Mouse (Mus musculus): ENCODE measurements at regions not wholly inside any gene's neighbourhood (a gene's known extent, or its start where the extent isn't known, plus 50 kb on each side); places are given as distances from the start of the nearest gene placed in this dataset.

DNA sequence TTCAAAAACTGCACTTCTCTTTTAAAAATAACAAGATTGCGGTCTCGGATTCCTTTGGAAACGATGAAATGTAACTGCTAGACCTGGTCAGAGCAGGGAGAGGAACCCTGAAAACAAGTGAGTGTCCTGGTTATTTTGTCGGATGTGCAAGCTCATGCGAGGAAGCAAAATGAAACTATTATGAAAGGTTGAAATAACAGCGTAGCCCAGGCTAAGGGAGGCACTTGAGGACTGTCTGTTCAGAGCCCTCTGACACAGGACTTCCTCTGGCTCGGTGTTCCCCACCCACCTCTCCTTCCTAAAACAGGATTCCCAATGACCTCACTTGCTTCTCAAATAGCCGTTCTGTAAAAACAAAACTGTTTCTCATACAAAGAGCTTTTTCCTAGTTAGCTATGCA lies 51.3 kb upstream of the S1pr1 start:
- H3K4me3 ChIP-seq (ENCODE audit: insufficient read depth, poor library complexity, severe bottlenecking): no peak overlapping the region
- H3ac ChIP-seq (ENCODE audit: control insufficient read depth, insufficient read length, low read depth): no peak overlapping the region
- no peaks in the 10 kb centered on the region for H3K79me2 ChIP-seq (ENCODE audit: control insufficient read depth, insufficient read depth)
- TF ChIP-seq MYOG (IDR thresholded peaks at IDR 0.05; ENCODE audit: control insufficient read depth, extremely low read depth, insufficient read length) (no peak), FOSL1 (IDR thresholded peaks at IDR 0.05; ENCODE audit: insufficient read depth, low read length, poor library complexity, severe bottlenecking) (no peak)
- H3K27me3 ChIP-seq (ENCODE audit: control insufficient read depth, insufficient read depth, insufficient read length): no peaks in the 10 kb centered on the region
- no peaks in the 10 kb centered on the region for H3K79me3 ChIP-seq (ENCODE audit: low read depth)
- no peaks in the 10 kb centered on the region for H3K36me3 ChIP-seq (ENCODE audit: control insufficient read depth, insufficient read depth)

GRCm38 (mm10) chr3:115768290-115768689 lies 53.4 kb upstream of the S1pr1 start:
- Histone ChIP-seq H3K27me3 (ENCODE audit: control insufficient read depth, insufficient read depth, insufficient read length) (no peaks in the 10 kb centered on the region), H3K79me3 (ENCODE audit: low read depth) (no peaks in the 10 kb centered on the region), H3ac (ENCODE audit: control insufficient read depth, insufficient read length, low read depth) (no peak overlapping the region), H3K36me3 (ENCODE audit: control insufficient read depth, insufficient read depth) (no peaks in the 10 kb centered on the region), H3K4me3 (ENCODE audit: insufficient read depth, poor library complexity, severe bottlenecking) (no peak overlapping the region), H3K79me2 (ENCODE audit: control insufficient read depth, insufficient read depth) (no peaks in the 10 kb centered on the region)
- no peak for TF ChIP-seq MAX (IDR thresholded peaks at IDR 0.05)
- no peak for TF ChIP-seq CTCF (IDR thresholded peaks at IDR 0.05; ENCODE audit: control insufficient read depth, insufficient read depth, insufficient read length)
- no peak for TF ChIP-seq MYOG (IDR thresholded peaks at IDR 0.05; ENCODE audit: control insufficient read depth, extremely low read depth, insufficient read length)
- no peak for TF ChIP-seq FOSL1 (IDR thresholded peaks at IDR 0.05; ENCODE audit: insufficient read depth, low read length, poor library complexity, severe bottlenecking)
- TF ChIP-seq USF1 (IDR thresholded peaks at IDR 0.05; ENCODE audit: low read depth): no peak
- no peak for TF ChIP-seq MYOD1 (IDR thresholded peaks at IDR 0.05; ENCODE audit: control insufficient read depth, insufficient read length, low read depth)

DNA sequence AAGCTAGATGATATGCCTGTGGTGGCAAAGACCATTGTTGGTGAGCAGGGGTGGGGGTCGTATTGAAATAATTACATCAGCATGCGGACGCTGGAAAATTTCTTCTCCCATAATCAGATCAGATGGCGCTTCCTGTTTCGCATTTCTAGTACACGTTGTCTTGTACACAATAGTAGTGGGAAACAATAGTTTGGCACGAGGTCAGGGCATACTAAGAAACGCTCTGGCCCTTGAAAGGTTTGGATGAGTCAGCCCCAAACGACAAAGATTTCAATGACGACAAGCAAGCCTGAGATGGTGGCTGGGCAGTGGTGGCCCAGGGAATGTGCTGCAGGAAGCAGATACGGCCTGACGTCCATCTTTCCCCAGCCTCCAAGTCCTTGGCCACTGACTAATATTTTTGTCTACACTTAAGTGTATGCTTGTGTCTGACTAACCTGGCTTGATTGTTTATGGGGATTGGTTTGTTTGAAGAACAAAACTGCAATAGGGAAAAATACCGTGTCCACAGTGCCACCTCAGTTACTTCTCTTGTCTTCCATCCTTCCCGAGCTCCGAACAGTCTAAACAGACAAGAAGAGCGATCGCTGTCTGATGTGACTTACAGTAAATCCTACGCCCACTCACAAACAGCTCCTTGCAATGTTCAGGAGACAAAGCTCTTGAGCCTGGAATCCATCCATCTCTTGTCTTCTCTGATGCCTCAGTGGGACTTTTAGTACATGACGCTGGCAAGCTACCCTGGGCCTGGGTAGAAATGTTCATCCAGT lies 54.1 kb upstream of the S1pr1 start:
- H3K79me2 ChIP-seq (ENCODE audit: control insufficient read depth, insufficient read depth): no peaks in the 10 kb centered on the region
- H3K36me3 ChIP-seq (ENCODE audit: control insufficient read depth, insufficient read depth): no peaks in the 10 kb centered on the region
- H3K4me3 ChIP-seq (ENCODE audit: insufficient read depth, poor library complexity, severe bottlenecking): no peak overlapping the region
- no peak overlapping the region for H3ac ChIP-seq (ENCODE audit: control insufficient read depth, insufficient read length, low read depth)
- no peaks in the 10 kb centered on the region for H3K79me3 ChIP-seq (ENCODE audit: low read depth)
- TF ChIP-seq CEBPB (IDR thresholded peaks at IDR 0.05; ENCODE audit: low read depth): no peak
- no peak for TF ChIP-seq CTCF (IDR thresholded peaks at IDR 0.05; ENCODE audit: control insufficient read depth, insufficient read depth, insufficient read length)
- TF ChIP-seq MYOG (IDR thresholded peaks at IDR 0.05; ENCODE audit: control insufficient read depth, extremely low read depth, insufficient read length): no peak
- no peak for TF ChIP-seq USF1 (IDR thresholded peaks at IDR 0.05; ENCODE audit: low read depth)
- no peak for TF ChIP-seq FOSL1 (IDR thresholded peaks at IDR 0.05; ENCODE audit: insufficient read depth, low read length, poor library complexity, severe bottlenecking)
- TF ChIP-seq MYOD1 (IDR thresholded peaks at IDR 0.05; ENCODE audit: control insufficient read depth, insufficient read length, low read depth): no peak
- no peak for TF ChIP-seq MAX (IDR thresholded peaks at IDR 0.05)
- H3K27me3 ChIP-seq (ENCODE audit: control insufficient read depth, insufficient read depth, insufficient read length): no peaks in the 10 kb centered on the region

DNA sequence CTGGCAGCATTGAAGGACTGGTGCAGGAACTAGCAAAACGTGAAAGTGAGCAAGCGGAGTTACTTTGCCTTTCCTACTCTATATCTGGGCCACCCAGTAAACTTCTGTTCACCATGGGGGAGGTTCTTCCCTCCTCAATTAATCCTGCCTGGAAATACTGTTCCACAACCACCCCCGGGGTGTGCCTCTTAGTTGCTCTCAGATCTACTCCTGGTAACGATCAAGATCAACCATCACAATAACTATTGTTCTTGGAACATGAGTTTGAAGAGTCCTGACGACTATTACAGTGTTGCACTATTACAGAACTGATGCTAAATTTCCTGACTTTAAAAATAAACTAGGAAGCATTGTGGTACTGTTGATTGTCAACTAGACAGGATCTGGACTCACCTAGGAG lies 57.8 kb upstream of the S1pr1 start:
- Histone ChIP-seq H3K27me3 (ENCODE audit: control insufficient read depth, insufficient read depth, insufficient read length) (no peaks in the 10 kb centered on the region), H3K79me2 (ENCODE audit: control insufficient read depth, insufficient read depth) (no peaks in the 10 kb centered on the region), H3K79me3 (ENCODE audit: low read depth) (no peaks in the 10 kb centered on the region), H3K4me3 (ENCODE audit: insufficient read depth, poor library complexity, severe bottlenecking) (no peak overlapping the region), H3ac (ENCODE audit: control insufficient read depth, insufficient read length, low read depth) (no peak overlapping the region), H3K36me3 (ENCODE audit: control insufficient read depth, insufficient read depth) (no peaks in the 10 kb centered on the region)
- TF ChIP-seq CEBPB (IDR thresholded peaks at IDR 0.05; ENCODE audit: low read depth): no peak
- no peak for TF ChIP-seq CTCF (IDR thresholded peaks at IDR 0.05; ENCODE audit: control insufficient read depth, insufficient read depth, insufficient read length)
- no peak for TF ChIP-seq MYOG (IDR thresholded peaks at IDR 0.05; ENCODE audit: control insufficient read depth, extremely low read depth, insufficient read length)
- TF ChIP-seq MYOD1 (IDR thresholded peaks at IDR 0.05; ENCODE audit: control insufficient read depth, insufficient read length, low read depth): no peak
- no peak for TF ChIP-seq MAX (IDR thresholded peaks at IDR 0.05)
- TF ChIP-seq USF1 (IDR thresholded peaks at IDR 0.05; ENCODE audit: low read depth): no peak
- TF ChIP-seq FOSL1 (IDR thresholded peaks at IDR 0.05; ENCODE audit: insufficient read depth, low read length, poor library complexity, severe bottlenecking): no peak

- no peak for TF ChIP-seq MYOG (IDR thresholded peaks at IDR 0.05; ENCODE audit: control insufficient read depth, extremely low read depth, insufficient read length)
- Histone ChIP-seq H3K4me3 (ENCODE audit: insufficient read depth, poor library complexity, severe bottlenecking) (no peak overlapping the region), H3K27me3 (ENCODE audit: control insufficient read depth, insufficient read depth, insufficient read length) (no peaks in the 10 kb centered on the region), H3ac (ENCODE audit: control insufficient read depth, insufficient read length, low read depth) (no peak overlapping the region), H3K79me3 (ENCODE audit: low read depth) (no peaks in the 10 kb centered on the region), H3K36me3 (ENCODE audit: control insufficient read depth, insufficient read depth) (no peaks in the 10 kb centered on the region), H3K79me2 (ENCODE audit: control insufficient read depth, insufficient read depth) (no peaks in the 10 kb centered on the region)
Measured at GRCm38 (mm10) chr3:115774321-115774720, 59.4 kb upstream of the S1pr1 start.

- no peaks in the 10 kb centered on the region for H3K79me3 ChIP-seq (ENCODE audit: low read depth)
- H3K4me3 ChIP-seq (ENCODE audit: insufficient read depth, poor library complexity, severe bottlenecking): no peak overlapping the region
- H3K27me3 ChIP-seq (ENCODE audit: control insufficient read depth, insufficient read depth, insufficient read length): no peaks in the 10 kb centered on the region
- no peak overlapping the region for H3ac ChIP-seq (ENCODE audit: control insufficient read depth, insufficient read length, low read depth)
- TF ChIP-seq CTCF (IDR thresholded peaks at IDR 0.05; ENCODE audit: control insufficient read depth, insufficient read depth, insufficient read length) (no peak), MYOG (IDR thresholded peaks at IDR 0.05; ENCODE audit: control insufficient read depth, extremely low read depth, insufficient read length) (no peak), MYOD1 (IDR thresholded peaks at IDR 0.05; ENCODE audit: control insufficient read depth, insufficient read length, low read depth) (no peak), CEBPB (IDR thresholded peaks at IDR 0.05; ENCODE audit: low read depth) (no peak), FOSL1 (IDR thresholded peaks at IDR 0.05; ENCODE audit: insufficient read depth, low read length, poor library complexity, severe bottlenecking) (no peak), USF1 (IDR thresholded peaks at IDR 0.05; ENCODE audit: low read depth) (no peak), MAX (IDR thresholded peaks at IDR 0.05) (no peak)
- H3K36me3 ChIP-seq (ENCODE audit: control insufficient read depth, insufficient read depth): no peaks in the 10 kb centered on the region
- no peaks in the 10 kb centered on the region for H3K79me2 ChIP-seq (ENCODE audit: control insufficient read depth, insufficient read depth)
Measured at GRCm38 (mm10) chr3:115774723-115775122, 59.9 kb upstream of the S1pr1 start.
